Comparison of ENCODE assay signal across 8 mouse cellular contexts in the genomic region with DNA sequence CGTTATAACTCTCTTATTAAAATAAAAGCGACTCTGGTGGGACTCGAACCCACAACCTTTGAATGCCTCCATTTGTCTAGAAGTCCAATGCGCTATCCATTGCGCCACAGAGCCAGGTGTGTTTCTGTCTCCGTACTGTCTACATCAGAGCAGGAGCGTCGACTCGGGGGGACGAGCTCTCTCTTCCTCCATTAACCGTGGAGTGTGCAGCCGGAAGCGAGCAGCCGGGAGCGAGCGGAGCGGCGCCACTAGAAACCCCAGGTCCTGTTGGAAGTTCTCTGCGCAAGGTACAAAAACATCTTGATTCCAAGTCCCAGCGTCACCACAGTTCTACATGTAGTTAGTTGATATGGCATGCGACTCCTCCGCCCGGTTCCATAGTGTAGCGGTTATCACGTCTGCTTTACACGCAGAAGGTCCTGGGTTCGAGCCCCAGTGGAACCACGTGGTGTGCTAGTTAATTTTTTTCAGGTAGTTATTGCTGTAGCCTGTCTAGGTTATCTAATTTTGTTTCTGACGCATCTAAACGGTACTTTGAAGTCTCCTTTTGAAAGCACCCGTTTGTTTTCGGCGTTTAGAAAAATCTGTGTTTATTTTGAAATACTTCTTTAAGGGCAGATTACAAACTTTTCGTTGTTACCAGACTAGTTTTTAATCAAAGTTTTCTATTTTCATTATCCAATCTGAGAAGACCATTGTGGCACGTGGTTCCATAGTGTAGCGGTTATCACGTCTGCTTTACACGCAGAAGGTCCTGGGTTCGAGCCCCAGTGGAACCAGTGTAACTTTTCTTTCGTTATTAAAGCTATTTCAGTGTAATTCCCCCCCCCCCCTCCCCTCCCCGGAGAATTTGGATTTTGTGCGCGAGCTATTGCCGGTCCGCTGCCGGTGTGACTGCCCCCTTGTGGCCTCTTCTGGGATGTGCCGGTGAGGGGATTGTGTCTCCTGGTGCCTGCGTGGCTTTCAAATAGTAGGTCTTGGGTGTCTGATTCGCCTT. TPM values are rescaled to one million over a fixed set of nuclear protein-coding genes. Genes with fewer than 3 reads are reported as not detected.
DNase-seq lines count a peak whose midpoint lies in the region; ATAC-seq and TF ChIP-seq lines count a peak whose summit lies in the region.

No protein-coding gene starts in this region.

- peak; percentile 85 for TF ChIP-seq CTCF in thymus, adult 2 months (IDR thresholded peaks at IDR 0.05; ENCODE audit: borderline replicate concordance, control insufficient read depth, extremely low read depth, insufficient read depth, low read length, poor library complexity)

- under 1% methylated on average over 49 of the region's 49 CpGs for WGBS in hindbrain, embryonic 11.5 days
- under 1% methylated on average over 49 of the region's 49 CpGs for WGBS in lung, embryonic 16.5 days
- WGBS in thymus, adult 2 months: under 1% methylated on average over 49 of the region's 49 CpGs

- H3K9me3 ChIP-seq in hindbrain, embryonic 11.5 days (ENCODE audit: control insufficient read depth, low read length): no peaks in the 10 kb centered on the region
- H3K9me3 ChIP-seq in lung, embryonic 16.5 days (ENCODE audit: control insufficient read depth, low read length): no peaks in the 10 kb centered on the region

- H3K4me3 ChIP-seq in hindbrain, embryonic 11.5 days (ENCODE audit: low read depth, low read length): peak overlapping the region; percentile 63
- peak overlapping the region; percentile 76 for H3K4me3 ChIP-seq in lung, embryonic 16.5 days (ENCODE audit: low read length)
- peak overlapping the region; percentile 59 for H3K4me3 ChIP-seq in thymus, adult 2 months (ENCODE audit: control insufficient read depth, insufficient read depth, low read length)

- DNase-seq in Muller cell, postnatal 12 days (ENCODE audit: inconsistent ontology term): peak; percentile 97
- DNase-seq in cerebellum, adult 9-11 months: peak; percentile 87
- DNase-seq in frontal cortex, adult 2 months (ENCODE audit: extremely low spot score in 1 of 2, low spot score in 1 of 2): peak; percentile 81 to 96
- DNase-seq in hindbrain, embryonic 11.5 days (ENCODE audit: low spot score): peak; percentile 96
- DNase-seq in layer of hippocampus, adult 9-11 months: peak; percentile 88
- DNase-seq in ovary, adult 18-20 months (ENCODE audit: low spot score): peak; percentile 75
- DNase-seq in thymus, adult 2 months: peak; percentile 87

- H3K9ac ChIP-seq in hindbrain, embryonic 11.5 days (ENCODE audit: low read depth, low read length): no peak overlapping the region; the same call in 1 of the 2 replicates
- peak overlapping the region; percentile 79 for H3K9ac ChIP-seq in lung, embryonic 16.5 days (ENCODE audit: low read length)

- no peaks in the 10 kb centered on the region for H3K36me3 ChIP-seq in hindbrain, embryonic 11.5 days (ENCODE audit: control insufficient read depth, insufficient read depth, low read length)
- H3K36me3 ChIP-seq in lung, embryonic 16.5 days (ENCODE audit: control insufficient read depth, insufficient read depth, low read length): no peaks in the 10 kb centered on the region
- no peaks in the 10 kb centered on the region for H3K36me3 ChIP-seq in thymus, adult 2 months (ENCODE audit: control insufficient read depth, insufficient read depth, low read length)

- H3K27me3 ChIP-seq in hindbrain, embryonic 11.5 days (ENCODE audit: control insufficient read depth, insufficient read depth, low read length): no peaks in the 10 kb centered on the region
- no peaks in the 10 kb centered on the region for H3K27me3 ChIP-seq in lung, embryonic 16.5 days (ENCODE audit: control insufficient read depth, insufficient read depth, low read depth, low read length)
- no peaks in the 10 kb centered on the region for H3K27me3 ChIP-seq in thymus, adult 2 months (ENCODE audit: control insufficient read depth, insufficient read depth, low read length)

- H3K4me2 ChIP-seq in hindbrain, embryonic 11.5 days (replicated peaks; ENCODE audit: low read depth, low read length): peak overlapping the region; percentile 54
- H3K4me2 ChIP-seq in lung, embryonic 16.5 days (ENCODE audit: low read depth, low read length): peak overlapping the region; percentile 78

- no peak for TF ChIP-seq POLR2A in thymus, adult 2 months (IDR thresholded peaks at IDR 0.05; ENCODE audit: control insufficient read depth, extremely low read depth, insufficient read depth, low read length, poor library complexity)

- peak; percentile 85 for ATAC-seq in hindbrain, embryonic 11.5 days (ENCODE audit: low FRiP score)
- peak; percentile 85 for ATAC-seq in lung, embryonic 16.5 days (ENCODE audit: low read depth)

- H3K27ac ChIP-seq in hindbrain, embryonic 11.5 days (ENCODE audit: low read depth, low read length): no peak overlapping the region
- H3K27ac ChIP-seq in lung, embryonic 16.5 days (ENCODE audit: low read length): peak overlapping the region; percentile 85
- peak overlapping the region; percentile 36; the same call in 1 of the 2 replicates for H3K27ac ChIP-seq in thymus, adult 2 months (ENCODE audit: control insufficient read depth, insufficient read depth, low read length)

- no peaks in the 10 kb centered on the region for H3K4me1 ChIP-seq in hindbrain, embryonic 11.5 days (replicated peaks; ENCODE audit: control insufficient read depth, insufficient read depth, low read length)
- H3K4me1 ChIP-seq in lung, embryonic 16.5 days (replicated peaks; ENCODE audit: control insufficient read depth, insufficient read depth, low read length): peaks cover 14% of the 10 kb centered on the region
- peaks cover 6% of the 10 kb centered on the region for H3K4me1 ChIP-seq in thymus, adult 2 months (replicated peaks; ENCODE audit: control insufficient read depth, insufficient read depth, low read length)

RNA-seq across cellular contexts. Expression of gene Olfr1423, which starts 29.3 kb away (rescaled TPM):
- not detected in 2 replicates for polyA plus RNA-seq in frontal cortex, adult 2 months (2012; rRNA removed)
- polyA plus RNA-seq in hindbrain, embryonic 11.5 days (2014; fragmentation: Nextera tagmentation; extraction: Ambion mirVana): not detected in 2 replicates
- polyA plus RNA-seq in lung, embryonic 16.5 days (2015; fragmentation: Nextera tagmentation; extraction: Ambion mirVana): not detected in 2 replicates
- not detected in 2 replicates for polyA plus RNA-seq in thymus, adult 2 months (2012; rRNA removed)

RNA-seq across cellular contexts. Expression of gene Osbp, which starts 46.1 kb away (rescaled TPM):
- polyA plus RNA-seq in frontal cortex, adult 2 months (2012; rRNA removed): 34.9 and 36.3 TPM in 2 replicates
- polyA plus RNA-seq in hindbrain, embryonic 11.5 days (2014; fragmentation: Nextera tagmentation; extraction: Ambion mirVana): 7.5 and 8.3 TPM in 2 replicates
- 3.1 and 4.0 TPM in 2 replicates for polyA plus RNA-seq in lung, embryonic 16.5 days (2015; fragmentation: Nextera tagmentation; extraction: Ambion mirVana)
- polyA plus RNA-seq in thymus, adult 2 months (2012; rRNA removed): 23.0 and 24.5 TPM in 2 replicates

RNA-seq across cellular contexts. Expression of gene Olfr1424, which starts 50.6 kb away (rescaled TPM):
- not detected in 2 replicates for polyA plus RNA-seq in frontal cortex, adult 2 months (2012; rRNA removed)
- polyA plus RNA-seq in hindbrain, embryonic 11.5 days (2014; fragmentation: Nextera tagmentation; extraction: Ambion mirVana): not detected in 2 replicates
- polyA plus RNA-seq in lung, embryonic 16.5 days (2015; fragmentation: Nextera tagmentation; extraction: Ambion mirVana): not detected in 2 replicates
- not detected in 2 replicates for polyA plus RNA-seq in thymus, adult 2 months (2012; rRNA removed)
